Mouse (Mus musculus) kidney, embryonic 15.5 days (tissue): ENCODE measurements around the gene Pla2g1b. TPM values are rescaled to one million over a fixed set of nuclear protein-coding genes. Genes with fewer than 3 reads are reported as not detected.
"Not testable (repeated sequence)": the region's sequence is repeated elsewhere in the genome, so short reads cannot be mapped to it uniquely, and the experiment has no call there.

Experiments
- ATAC-seq: fragments of 200-750 bp; cut with Nextera tagmentation; replicated peaks from 2 replicates; pipeline ENCODE4 v1.8.0; 2017; ENCODE audit warnings: moderate TSS enrichment; ENCODE audit not compliant: low FRiP score
- H3K27ac ChIP-seq: fragments of 300-500 bp; sonication (generic); 2 replicates; pipeline ENCODE4 v1.5.1; 2015; ENCODE audit warnings: mild to moderate bottlenecking, inconsistent platforms
- H3K27me3 ChIP-seq: fragments of 300-500 bp; sonication (generic); 2 replicates; pipeline ENCODE4 v1.6.1; 2015; ENCODE audit warnings: inconsistent platforms
- H3K36me3 ChIP-seq: fragments of 300-500 bp; sonication (generic); 2 replicates; pipeline ENCODE4 v1.6.1; 2015; ENCODE audit warnings: inconsistent platforms
- H3K4me1 ChIP-seq: fragments of 300-500 bp; sonication (generic); 2 replicates; pipeline ENCODE4 v1.6.1; 2015; ENCODE audit warnings: inconsistent platforms
- H3K4me2 ChIP-seq: fragments of 300-500 bp; sonication (generic); 2 replicates; pipeline ENCODE4 v1.6.1; 2015; ENCODE audit warnings: moderate library complexity, mild to moderate bottlenecking, inconsistent platforms
- H3K4me3 ChIP-seq: fragments of 300-500 bp; sonication (generic); replicated peaks from 2 replicates; pipeline ENCODE4 v1.5.1; 2015; ENCODE audit warnings: mild to moderate bottlenecking, inconsistent platforms
- H3K9ac ChIP-seq: fragments of 300-500 bp; sonication (generic); 2 replicates; pipeline ENCODE4 v1.6.1; 2015; ENCODE audit warnings: mild to moderate bottlenecking, inconsistent platforms
- H3K9me3 ChIP-seq: fragments of 300-500 bp; sonication (generic); replicated peaks from 2 replicates; pipeline ENCODE4 v1.6.1; 2016; ENCODE audit warnings: inconsistent platforms
- WGBS: fragments of 180-500 bp; shearing (Covaris S2); methylation state at CpG from one replicate; pipeline ENCODE4 v1.1.7; 2015; ENCODE audit warnings: mixed read lengths; 5-methylcytosine and 5-hydroxymethylcytosine counted together
- polyA plus RNA-seq: library from polyadenylated mRNA; unstranded; fragments of >200 nt; fragmentation: Nextera tagmentation; extraction: Ambion mirVana; gene quantifications from 2 replicates; pipeline ENCODE4 v1.2.1, GENCODE M21; 2015

Gene Pla2g1b
- polyA plus RNA-seq, 1 experiment from 2014 or later, result 0.61 TPM

DNA sequence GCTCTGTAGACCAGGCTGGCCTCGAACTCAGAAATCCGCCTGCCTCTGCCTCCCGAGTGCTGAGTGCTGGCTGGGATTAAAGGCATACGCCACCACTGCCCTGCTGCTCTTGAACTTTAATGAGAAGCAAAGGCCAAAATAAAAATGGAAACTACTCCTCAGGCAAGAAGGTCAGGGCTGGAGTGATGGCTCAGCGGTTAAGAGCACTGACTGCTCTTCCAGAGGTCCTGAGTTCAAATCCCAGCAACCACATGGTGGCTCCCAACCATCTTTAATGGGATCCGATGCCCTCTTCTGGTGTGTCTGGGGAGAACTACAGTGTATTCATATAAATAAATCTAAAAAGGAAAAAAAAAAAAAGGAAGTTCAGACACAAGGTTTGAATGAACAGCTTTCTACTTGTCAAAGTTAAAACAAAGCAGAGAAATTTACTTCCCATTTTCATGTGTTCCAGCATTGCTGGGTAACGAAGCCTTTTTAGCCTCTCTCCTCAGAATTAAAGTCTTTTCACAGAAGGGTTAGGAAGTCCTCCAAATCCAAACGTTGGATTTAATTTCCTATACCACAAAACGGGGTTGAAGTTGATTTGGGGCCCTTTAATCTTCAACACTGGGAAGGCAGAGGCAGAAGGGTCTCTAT, 22.0 kb downstream of the Pla2g1b start:
- Histone ChIP-seq H3K4me1 (peaks cover 43% of the 10 kb centered on the region), H3K36me3 (no peaks in the 10 kb centered on the region), H3K27me3 (no peaks in the 10 kb centered on the region), H3K4me2 (0 out of 2 replicates have a peak overlapping the region, but pooled peaks have one; percentile 57), H3K4me3 (no peak overlapping the region), H3K27ac (peak overlapping the region; percentile 100; the same call in 1 of the 2 replicates), H3K9me3 (no peaks in the 10 kb centered on the region), H3K9ac (no peak overlapping the region)
- no peak for ATAC-seq
- WGBS, result 76% methylated on average over 9 of the region's 9 CpGs

DNA sequence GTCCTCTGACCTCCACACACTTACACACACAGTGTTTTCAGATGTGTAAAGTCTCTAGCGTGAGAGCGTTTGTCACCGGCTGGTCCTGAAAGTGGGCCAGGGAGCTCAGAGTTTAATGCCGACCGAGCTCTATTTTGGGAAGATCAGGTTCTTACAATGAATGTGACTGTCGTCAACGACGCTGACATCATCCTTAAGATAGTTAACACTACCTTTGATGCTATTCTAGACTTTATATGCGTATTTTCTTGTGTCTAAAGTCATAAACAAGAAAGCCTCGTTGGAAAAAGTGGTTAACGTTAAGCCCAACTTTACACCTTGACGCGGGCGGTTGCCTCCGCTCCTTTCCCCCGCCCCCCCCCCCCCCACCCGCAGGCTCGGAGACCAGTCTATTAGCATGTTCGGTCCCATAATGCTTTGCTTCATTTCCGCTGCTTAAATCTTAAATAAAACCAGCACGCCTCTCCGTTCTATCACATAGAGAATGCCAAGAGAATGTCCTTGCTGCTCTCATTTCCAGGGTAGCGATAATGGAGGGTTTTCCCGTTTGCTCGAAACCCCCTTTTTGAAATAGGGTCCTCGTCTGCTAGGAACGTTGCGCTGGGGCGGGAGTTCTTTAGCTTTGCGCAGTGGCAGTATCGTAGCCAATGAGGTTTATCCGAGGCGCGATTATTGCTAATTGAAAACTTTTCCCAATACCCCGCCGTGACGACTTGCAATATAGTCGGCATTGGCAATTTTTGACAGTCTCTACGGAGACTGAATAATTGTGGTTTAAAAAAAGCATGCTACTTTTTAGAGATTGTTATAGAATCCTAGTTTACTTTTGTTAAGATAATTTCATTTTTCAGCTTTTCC, 23.0 kb downstream of the Pla2g1b start:
- Histone ChIP-seq H3K4me2 (peak overlapping the region; percentile 57), H3K4me3 (peak overlapping the region; percentile 32), H3K27me3 (no peaks in the 10 kb centered on the region), H3K36me3 (no peaks in the 10 kb centered on the region), H3K9me3 (no peaks in the 10 kb centered on the region), H3K4me1 (peaks cover 47% of the 10 kb centered on the region), H3K27ac (peak overlapping the region; percentile 100), H3K9ac (peak overlapping the region; percentile 75)
- under 1% methylated on average over 39 of the region's 39 CpGs for WGBS
- ATAC-seq, result peak; percentile 71

DNA sequence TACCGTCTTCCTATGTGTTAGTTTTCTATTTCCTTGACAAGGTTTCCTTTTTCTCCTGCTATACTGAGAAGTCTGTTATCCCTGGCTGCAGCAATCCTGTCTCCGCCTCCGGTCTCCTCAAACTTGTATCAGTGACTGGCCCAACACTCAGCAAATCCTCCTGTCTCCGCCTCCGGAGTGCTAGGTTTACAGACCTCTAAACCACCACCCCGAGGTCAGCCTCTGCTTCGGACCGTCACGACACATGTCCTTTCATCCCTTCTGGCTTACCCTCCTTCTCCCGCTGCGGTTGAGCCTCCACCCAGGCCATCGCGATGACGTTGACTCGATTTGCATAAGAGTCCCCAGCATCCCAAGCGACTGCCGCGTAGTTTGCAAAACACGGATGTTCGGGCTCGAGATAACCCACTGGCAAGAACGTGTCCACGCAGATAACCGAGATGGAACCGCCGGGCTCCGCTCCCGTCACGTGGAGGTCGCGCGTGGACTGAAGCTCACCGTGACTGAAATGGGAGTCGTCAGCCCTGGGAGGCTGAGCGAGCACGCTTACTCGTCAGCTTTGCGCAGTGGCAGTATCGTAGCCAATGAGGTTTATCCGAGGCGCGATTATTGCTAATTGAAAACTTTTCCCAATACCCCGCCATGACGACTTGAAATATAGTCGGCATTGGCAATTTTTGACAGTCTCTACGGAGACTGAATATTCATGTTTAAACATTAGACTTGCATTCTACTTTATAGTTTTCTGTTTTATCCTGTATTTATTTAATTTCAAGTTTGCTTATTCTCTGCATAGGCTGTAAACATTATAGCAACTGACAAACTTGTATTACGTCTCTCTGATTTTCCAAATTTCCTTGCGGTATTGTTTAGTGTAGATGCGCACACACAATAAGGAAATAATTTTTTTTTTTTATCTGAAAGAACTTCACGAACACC, 23.9 kb downstream of the Pla2g1b start:
- Histone ChIP-seq H3K27me3 (no peaks in the 10 kb centered on the region), H3K36me3 (no peaks in the 10 kb centered on the region), H3K4me3 (peak overlapping the region; percentile 32), H3K27ac (peak overlapping the region; percentile 100), H3K9ac (peak overlapping the region; percentile 75), H3K4me1 (peaks cover 43% of the 10 kb centered on the region), H3K9me3 (no peaks in the 10 kb centered on the region), H3K4me2 (peak overlapping the region; percentile 73)
- peak; percentile 85 for ATAC-seq
- under 1% methylated on average over 50 of the region's 50 CpGs for WGBS

DNA sequence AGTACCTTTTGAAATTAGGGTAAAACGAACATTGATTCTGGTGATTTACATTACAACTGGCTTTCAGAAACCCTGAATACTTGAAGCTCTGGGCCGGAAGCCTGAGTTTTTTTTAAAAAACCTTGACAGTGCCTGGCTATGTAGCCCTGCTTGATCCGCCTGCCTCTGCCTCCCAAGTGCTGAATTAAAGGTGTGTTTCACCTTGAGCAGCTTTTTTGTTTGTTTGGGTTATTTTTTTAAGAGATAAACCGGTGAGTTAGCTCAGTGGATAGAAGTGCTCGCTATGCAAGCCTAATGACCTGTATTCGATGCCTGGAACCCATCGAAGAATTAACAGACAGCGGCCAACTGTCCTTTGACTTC, 24.6 kb downstream of the Pla2g1b start:
- Histone ChIP-seq H3K27me3 (no peaks in the 10 kb centered on the region), H3K4me2 (peak overlapping the region; percentile 73), H3K4me1 (peaks cover 40% of the 10 kb centered on the region), H3K27ac (peak overlapping the region; percentile 100), H3K4me3 (0 out of 2 replicates have a peak overlapping the region, but pooled peaks have one; percentile 3), H3K36me3 (no peaks in the 10 kb centered on the region), H3K9ac (no peak overlapping the region), H3K9me3 (no peaks in the 10 kb centered on the region)
- ATAC-seq, result no peak
- WGBS, result 13% methylated on average over 8 of the region's 8 CpGs

DNA sequence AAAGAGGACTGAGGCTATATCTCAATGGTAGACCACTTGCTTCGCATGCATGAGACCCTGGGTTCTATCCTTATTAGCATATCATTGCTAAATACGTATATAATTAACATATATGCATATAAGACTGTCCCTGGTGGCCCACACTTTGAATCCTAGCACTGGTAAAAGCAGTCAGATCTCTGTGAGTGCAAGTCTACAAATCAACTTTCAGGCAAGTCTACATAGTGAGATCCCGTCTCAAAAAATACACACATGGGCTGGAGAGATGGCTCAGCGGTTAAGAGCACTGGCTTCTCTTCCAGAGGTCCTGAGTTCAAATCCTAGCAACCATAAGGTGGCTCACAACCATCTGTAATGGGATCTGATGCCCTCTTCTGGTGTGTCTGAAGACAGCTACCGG, 25.0 kb downstream of the Pla2g1b start:
- no peak for ATAC-seq
- H3K4me2 ChIP-seq, result peak overlapping the region; percentile 73

DNA sequence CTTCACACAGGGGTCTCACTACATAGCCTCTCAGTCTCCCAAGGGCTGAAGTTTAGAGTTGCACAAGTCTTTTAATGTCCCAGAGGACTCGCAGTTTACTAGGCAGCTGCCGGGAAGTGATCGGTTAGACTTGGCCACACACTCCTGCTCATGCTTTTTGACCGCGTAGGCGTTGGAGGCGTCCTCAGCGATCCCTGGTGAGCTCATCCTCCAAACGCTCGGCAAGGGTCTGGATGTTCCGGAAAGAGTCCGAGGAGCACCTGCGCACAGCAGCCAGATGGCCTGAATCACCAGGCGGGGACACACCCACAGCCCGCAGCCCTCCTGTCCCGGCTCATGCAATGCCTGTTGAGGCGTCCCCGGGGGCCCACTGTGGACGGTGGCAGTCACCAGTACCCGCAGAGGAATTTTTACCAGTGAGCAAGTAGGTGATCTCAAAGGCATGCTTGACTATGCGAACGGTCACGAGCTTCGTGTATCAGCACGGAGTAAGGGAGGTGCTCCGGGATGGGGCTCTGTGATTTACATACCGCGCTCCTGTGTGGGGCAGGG, 25.8 kb downstream of the Pla2g1b start:
- peak overlapping the region; percentile 29 for H3K4me3 ChIP-seq
- peak overlapping the region; percentile 55 for H3K27ac ChIP-seq
- H3K9ac ChIP-seq, result peak overlapping the region; percentile 33; the same call in 1 of the 2 replicates
- WGBS, result 3% methylated on average over 28 of the region's 28 CpGs
- no peaks in the 10 kb centered on the region for H3K27me3 ChIP-seq
- peak; percentile 9; the same call in 1 of the 2 replicates for ATAC-seq
- H3K4me2 ChIP-seq, result peak overlapping the region; percentile 73
- no peaks in the 10 kb centered on the region for H3K36me3 ChIP-seq
- H3K4me1 ChIP-seq, result peaks cover 34% of the 10 kb centered on the region
- H3K9me3 ChIP-seq, result no peaks in the 10 kb centered on the region

More for the DNA sequence above, 25.0 kb downstream of the Pla2g1b start:
- Histone ChIP-seq H3K9me3 (no peaks in the 10 kb centered on the region), H3K36me3 (no peaks in the 10 kb centered on the region), H3K4me1 (peaks cover 35% of the 10 kb centered on the region), H3K27me3 (no peaks in the 10 kb centered on the region), H3K27ac (no peak overlapping the region), H3K4me3 (no peak overlapping the region), H3K9ac (no peak overlapping the region)
- whole genome bisulfite sequencing, result 33% methylated on average over 5 of the region's 5 CpGs

DNA sequence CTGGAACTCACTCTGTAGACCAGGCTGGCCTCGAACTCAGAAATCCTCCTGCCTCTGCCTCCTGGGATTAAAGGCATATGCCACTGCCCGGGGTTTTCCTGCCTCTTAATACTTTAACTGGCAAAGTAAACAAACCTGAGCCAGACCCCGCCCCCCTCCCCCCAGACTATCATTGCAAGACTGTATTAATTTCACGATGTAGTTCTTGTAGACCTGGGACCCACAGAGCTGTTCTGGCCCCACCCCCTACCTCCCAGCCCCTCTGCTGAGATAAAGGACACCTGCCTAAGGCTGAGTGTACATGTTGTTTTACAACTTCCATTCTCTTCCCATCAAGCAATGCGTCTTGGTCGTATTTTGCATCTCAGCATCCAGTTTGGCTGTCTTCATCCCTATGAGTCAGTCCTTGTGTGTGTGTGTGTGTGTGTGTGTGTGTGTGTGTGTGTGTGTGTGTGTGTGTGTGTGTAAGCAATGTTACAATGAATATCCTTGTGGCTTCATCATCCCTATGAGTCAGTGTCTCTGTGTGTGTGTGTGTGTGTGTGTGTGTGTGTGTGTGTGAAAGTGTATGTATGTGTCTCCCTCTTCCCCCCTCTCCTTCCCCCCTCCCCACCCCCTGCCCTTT, 26.8 kb downstream of the Pla2g1b start:
- Histone ChIP-seq H3K9me3 (no peaks in the 10 kb centered on the region), H3K27me3 (no peaks in the 10 kb centered on the region), H3K4me3 (no peak overlapping the region), H3K9ac (no peak overlapping the region), H3K27ac (no peak overlapping the region), H3K4me2 (no peak overlapping the region), H3K4me1 (peaks cover 34% of the 10 kb centered on the region), H3K36me3 (no peaks in the 10 kb centered on the region)
- 59% methylated on average over 6 of the region's 6 CpGs for WGBS
- no peak for ATAC-seq

DNA sequence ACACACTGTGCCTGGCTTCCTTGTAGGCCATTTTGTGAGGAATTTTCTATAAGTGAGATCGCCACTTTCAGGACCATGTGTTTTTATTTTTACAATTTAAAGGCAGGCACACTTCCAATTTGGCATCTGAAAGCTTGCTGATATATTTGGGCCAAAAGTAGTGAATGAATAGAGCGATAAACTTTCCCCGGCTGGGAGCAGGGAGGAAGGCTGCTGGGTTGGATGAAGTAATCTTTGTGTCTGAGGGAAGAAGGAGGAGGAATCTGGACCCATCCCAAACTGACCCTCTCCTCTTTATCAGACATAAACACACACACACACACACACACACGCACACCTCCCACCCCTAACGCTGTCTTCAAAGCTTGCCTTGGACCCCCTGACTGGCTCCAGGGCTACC, 27.4 kb downstream of the Pla2g1b start:
- peak overlapping the region; percentile 32; the same call in 1 of the 2 replicates for H3K27ac ChIP-seq
- no peak overlapping the region for H3K9ac ChIP-seq

DNA sequence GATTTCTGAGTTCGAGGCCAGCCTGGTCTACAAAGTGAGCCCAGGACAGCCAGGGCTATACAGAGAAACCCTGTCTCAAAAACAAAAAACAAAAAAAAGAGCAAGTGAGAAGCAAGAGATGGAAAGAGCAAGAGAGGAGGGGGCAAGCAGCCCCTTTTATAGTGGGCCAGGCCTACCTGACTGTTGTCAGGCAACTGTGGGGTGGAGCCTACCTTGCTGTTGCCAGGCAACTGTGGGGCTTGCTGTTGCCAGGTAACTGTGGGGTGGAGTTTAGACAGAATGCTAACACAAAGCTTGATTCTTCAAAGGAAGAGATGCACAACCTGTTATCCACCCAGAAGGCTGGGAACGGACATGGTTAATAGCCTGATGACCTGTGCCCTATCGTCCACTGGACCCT, 29.6 kb downstream of the Pla2g1b start:
- H3K4me2 ChIP-seq, H3K27me3 ChIP-seq, H3K27ac ChIP-seq, ATAC-seq, H3K9ac ChIP-seq, H3K36me3 ChIP-seq, H3K4me3 ChIP-seq, H3K9me3 ChIP-seq: not testable (repeated sequence)
- H3K4me1 ChIP-seq, result peaks cover 34% of the 10 kb centered on the region
- 91% methylated on average over 3 of the region's 3 CpGs for WGBS

More for the DNA sequence above, 27.4 kb downstream of the Pla2g1b start:
- no peaks in the 10 kb centered on the region for H3K27me3 ChIP-seq
- H3K4me3 ChIP-seq, result no peak overlapping the region
- no peak overlapping the region for H3K4me2 ChIP-seq
- H3K9me3 ChIP-seq, result no peaks in the 10 kb centered on the region
- WGBS, result 50% methylated on average over 5 of the region's 5 CpGs
- ATAC-seq, result no peak
- H3K36me3 ChIP-seq, result no peaks in the 10 kb centered on the region
- peaks cover 33% of the 10 kb centered on the region for H3K4me1 ChIP-seq

DNA sequence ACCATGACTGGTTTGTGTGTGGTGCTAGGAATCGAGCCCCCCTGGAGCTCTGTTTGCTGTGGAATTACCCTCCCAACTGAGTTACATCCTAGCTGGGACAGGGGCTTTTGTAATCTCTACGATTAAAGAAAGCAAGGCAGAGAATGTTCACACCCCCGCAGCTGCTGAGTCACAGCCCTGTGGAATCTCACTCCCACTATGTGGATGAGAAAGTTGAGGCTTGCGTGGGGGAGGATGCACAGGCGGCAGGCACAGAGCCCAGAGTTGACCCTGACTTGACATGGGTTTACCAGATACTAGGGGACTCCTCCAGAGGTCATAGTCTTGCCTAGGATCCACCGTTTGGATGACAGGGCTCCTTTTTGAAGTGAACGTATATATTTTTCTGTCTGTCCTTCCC, 31.0 kb downstream of the Pla2g1b start:
- no peak overlapping the region for H3K4me2 ChIP-seq
- no peaks in the 10 kb centered on the region for H3K36me3 ChIP-seq
- no peak overlapping the region for H3K9ac ChIP-seq
- H3K9me3 ChIP-seq, result no peaks in the 10 kb centered on the region
- no peak for ATAC-seq
- no peak overlapping the region for H3K4me3 ChIP-seq
- H3K4me1 ChIP-seq, result peaks cover 22% of the 10 kb centered on the region
- no peak overlapping the region for H3K27ac ChIP-seq
- 69% methylated on average over 7 of the region's 7 CpGs for WGBS
- no peaks in the 10 kb centered on the region for H3K27me3 ChIP-seq
